Mouse (Mus musculus) lung, embryonic 16.5 days (tissue): ENCODE data around the gene Anxa1. TPM values are rescaled to one million over a fixed set of nuclear protein-coding genes. Genes with fewer than 3 reads are reported as not detected.
A peak's percentile ranks its signal among the peaks of the same experiment; 100 is the strongest.

Experiments
- ATAC-seq: fragments of 200-750 bp; cut with Nextera tagmentation; 2 replicates; pipeline ENCODE4 v1.8.0; 2017; ENCODE audit warnings: low read depth, mild to moderate bottlenecking, moderate library complexity
- H3K27ac ChIP-seq: fragments of 300-500 bp; sonication (generic); 2 replicates; pipeline ENCODE4 v1.5.1; 2014; ENCODE audit warnings: mild to moderate bottlenecking, control low read depth, low read length
- H3K27me3 ChIP-seq: fragments of 300-500 bp; sonication (generic); 2 replicates; pipeline ENCODE4 v1.6.1; 2014; ENCODE audit warnings: low read depth, low read length, mixed read lengths; ENCODE audit not compliant: control insufficient read depth, insufficient read depth
- H3K36me3 ChIP-seq: fragments of 300-500 bp; sonication (generic); 2 replicates; pipeline ENCODE4 v1.6.1; 2014; ENCODE audit warnings: low read length; ENCODE audit not compliant: control insufficient read depth, insufficient read depth
- H3K4me1 ChIP-seq: fragments of 300-500 bp; sonication (generic); replicated peaks from 2 replicates; pipeline ENCODE4 v1.6.1; 2014; ENCODE audit warnings: low read length, mixed read lengths; ENCODE audit not compliant: control insufficient read depth, insufficient read depth
- H3K4me2 ChIP-seq: fragments of 300-500 bp; sonication (generic); 2 replicates; pipeline ENCODE4 v1.6.1; 2014; ENCODE audit warnings: low read depth, low read length, control low read depth
- H3K4me3 ChIP-seq: fragments of 300-500 bp; sonication (generic); 2 replicates; pipeline ENCODE4 v1.5.1; 2014; ENCODE audit warnings: mild to moderate bottlenecking, low read length, control low read depth
- H3K9ac ChIP-seq: fragments of 300-500 bp; sonication (generic); 2 replicates; pipeline ENCODE4 v1.6.1; 2014; ENCODE audit warnings: low read length, control low read depth
- H3K9me3 ChIP-seq: fragments of 300-500 bp; sonication (generic); 2 replicates; pipeline ENCODE4 v1.6.1; 2016; ENCODE audit warnings: low read length; ENCODE audit not compliant: control insufficient read depth
- WGBS: fragments of 180-500 bp; shearing (Covaris S2); extraction: QIAGEN DNeasy Blood & Tissue Kit; methylation state at CpG from one replicate; pipeline ENCODE4 v1.1.7; 2014; 5-methylcytosine and 5-hydroxymethylcytosine counted together
- polyA plus RNA-seq: library from polyadenylated mRNA; unstranded; fragments of >200 nt; fragmentation: Nextera tagmentation; extraction: Ambion mirVana; gene quantifications from 2 replicates; pipeline ENCODE4 v1.2.1, GENCODE M21; 2015

Gene Anxa1
- 220 and 240 TPM in 2 replicates for polyA plus RNA-seq

DNA sequence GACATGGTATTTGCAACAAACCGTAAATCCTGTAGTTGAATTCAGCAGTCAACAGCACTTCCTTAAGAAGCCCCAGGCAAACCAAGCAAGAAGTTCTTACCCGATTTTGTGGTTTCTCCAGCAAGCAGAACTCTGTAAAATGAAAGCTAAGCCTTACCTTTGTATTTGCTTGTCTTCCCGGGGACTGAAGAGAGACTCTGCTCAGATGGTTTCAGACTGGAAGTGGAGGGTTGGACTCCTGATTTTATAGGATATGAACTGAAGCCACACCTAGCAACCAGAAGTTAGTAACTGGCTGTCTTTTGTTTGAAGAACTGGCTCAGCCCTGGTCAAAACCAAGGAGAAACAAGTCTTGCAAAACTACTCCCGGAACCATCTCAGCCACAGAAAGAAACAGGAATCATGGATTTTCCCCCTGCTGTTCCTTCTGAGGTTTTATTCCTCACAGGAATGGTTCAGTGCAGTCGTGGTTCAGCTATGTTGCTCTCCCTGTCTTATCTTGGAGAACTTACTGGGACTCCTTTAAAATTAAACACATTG lies at the start of gene Anxa1:
Anxa1 (minus strand) TSS at position 490 of the 540 bp plus-strand sequence.
- H3K36me3 ChIP-seq, result no peaks in the 10 kb centered on the region
- H3K9ac ChIP-seq, result peak within 1 kb of the TSS; percentile 54
- ATAC-seq, result peak; percentile 71
- H3K27ac ChIP-seq, result peak within 1 kb of the TSS; percentile 74
- 37% methylated on average over 5 of the region's 5 CpGs for WGBS
- H3K27me3 ChIP-seq, result no peaks in the 10 kb centered on the region
- peaks cover 3% of the 10 kb centered on the region; the same call in 1 of the 2 replicates for H3K4me1 ChIP-seq
- H3K4me3 ChIP-seq, result peak within 1 kb of the TSS; percentile 48
- H3K9me3 ChIP-seq, result no peaks in the 10 kb centered on the region
- H3K4me2 ChIP-seq, result peak within 1 kb of the TSS; percentile 44

DNA sequence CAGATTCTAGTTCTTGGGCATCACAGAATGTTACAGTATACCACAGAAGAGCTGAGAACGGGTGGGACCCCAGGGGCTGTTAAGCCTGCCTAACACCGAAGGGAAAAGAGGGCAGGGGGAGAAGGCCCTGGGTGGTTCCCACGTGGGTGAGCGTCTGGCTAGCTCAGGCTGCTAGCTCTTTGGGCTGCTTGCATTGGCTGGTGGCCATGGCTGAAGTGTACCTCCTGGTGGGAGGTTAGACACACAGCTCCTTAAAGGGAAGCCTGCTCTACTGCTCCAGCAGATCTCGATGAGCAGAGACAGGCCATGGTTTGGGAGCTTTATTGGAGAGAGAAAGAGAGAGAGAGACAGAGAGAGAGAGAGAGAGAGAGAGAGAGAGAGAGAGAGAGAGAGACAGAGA lies 46.3 kb upstream of the Anxa1 start:
- H3K4me2 ChIP-seq, result no peak overlapping the region
- no peak overlapping the region for H3K9ac ChIP-seq
- H3K36me3 ChIP-seq, result no peaks in the 10 kb centered on the region
- H3K27me3 ChIP-seq, result no peaks in the 10 kb centered on the region
- no peaks in the 10 kb centered on the region for H3K9me3 ChIP-seq
- WGBS, result 46% methylated on average over 5 of the region's 5 CpGs
- no peak overlapping the region for H3K27ac ChIP-seq
- H3K4me1 ChIP-seq, result no peaks in the 10 kb centered on the region
- no peak overlapping the region for H3K4me3 ChIP-seq
- peak; percentile 60 for ATAC-seq

DNA sequence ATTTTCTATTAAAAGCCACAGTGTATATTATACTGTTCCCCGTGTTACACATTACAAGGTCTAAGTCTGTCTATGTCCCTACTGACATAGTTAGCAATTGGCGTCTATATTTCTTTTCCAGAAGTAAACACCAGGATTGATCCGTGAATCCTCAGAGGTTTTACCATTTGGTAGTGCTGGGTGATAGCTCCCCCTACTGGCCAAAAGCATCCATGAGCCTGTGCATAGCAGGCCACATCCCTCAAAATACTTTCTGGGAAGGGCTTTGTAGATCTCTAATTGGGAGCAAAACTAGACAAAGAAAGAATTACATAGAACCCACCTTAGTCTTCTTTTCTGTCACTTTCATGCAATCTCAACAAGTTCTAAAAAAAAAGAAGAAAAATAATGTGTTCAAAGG lies 43.8 kb upstream of the Anxa1 start:
- no peak overlapping the region for H3K9ac ChIP-seq
- no peak overlapping the region for H3K27ac ChIP-seq
- H3K4me2 ChIP-seq, result no peak overlapping the region
- no peaks in the 10 kb centered on the region for H3K27me3 ChIP-seq
- ATAC-seq, result peak; percentile 71; the same call in 1 of the 2 replicates
- 5% methylated on average over 3 of the region's 3 CpGs for WGBS
- no peaks in the 10 kb centered on the region for H3K9me3 ChIP-seq
- H3K4me1 ChIP-seq, result no peaks in the 10 kb centered on the region
- H3K4me3 ChIP-seq, result no peak overlapping the region
- H3K36me3 ChIP-seq, result no peaks in the 10 kb centered on the region

DNA sequence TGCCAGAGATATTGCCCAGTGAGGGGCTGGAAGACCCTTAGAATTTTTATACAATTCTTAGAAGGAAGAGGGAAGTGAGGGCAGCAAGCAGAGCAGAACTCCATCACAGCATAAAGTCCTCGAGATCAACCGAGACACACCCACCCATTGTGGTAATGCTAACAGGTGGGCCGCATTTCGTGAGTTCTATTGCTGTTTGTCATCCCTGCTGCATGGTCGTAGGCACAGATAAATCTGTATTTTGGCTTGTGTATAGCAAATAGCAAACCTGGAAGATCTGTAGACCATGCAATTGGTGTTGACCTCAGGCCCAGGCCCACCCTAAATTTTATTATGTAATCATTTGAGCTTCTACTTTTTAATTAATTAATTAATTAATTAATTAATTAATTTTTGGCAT lies 43.2 kb upstream of the Anxa1 start:
- 83% methylated on average over 5 of the region's 5 CpGs for WGBS
- ATAC-seq, result no peak
- H3K9me3 ChIP-seq, result no peaks in the 10 kb centered on the region

DNA sequence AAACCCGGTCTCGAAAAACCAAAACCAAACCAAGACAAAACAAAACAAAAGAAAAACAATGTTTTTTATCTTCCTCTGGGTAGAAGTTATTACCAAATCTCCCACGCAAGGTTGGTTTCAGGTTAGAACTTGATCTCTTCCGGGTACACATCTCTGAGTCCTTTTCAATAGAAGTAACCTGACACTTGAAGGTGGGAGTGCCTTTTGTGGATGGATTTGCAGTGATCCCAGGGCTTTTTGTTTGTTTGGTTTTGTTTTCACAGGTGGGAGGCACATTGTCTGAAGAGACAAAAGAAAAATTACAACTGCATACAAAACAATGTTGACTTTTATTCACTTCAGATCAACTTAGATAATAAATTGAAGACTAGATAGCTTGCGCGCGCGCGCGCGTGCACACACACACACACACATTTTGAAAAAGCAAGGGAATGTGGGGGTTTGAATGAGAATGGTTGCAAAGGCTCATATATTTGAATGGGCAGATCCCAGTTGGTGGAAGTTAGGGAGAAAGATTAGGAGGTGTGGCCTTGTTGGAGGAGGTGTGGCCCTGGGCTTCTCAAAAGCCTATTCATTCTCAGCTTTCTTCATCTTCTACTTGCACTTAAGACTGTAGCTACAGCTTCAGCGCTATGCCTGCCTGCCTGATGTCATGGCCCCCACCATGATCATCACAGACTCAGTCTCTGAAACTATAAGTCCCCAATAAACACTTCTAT lies 35.9 kb upstream of the Anxa1 start:
- WGBS, result 70% methylated on average over 12 of the region's 12 CpGs
- H3K27ac ChIP-seq, result no peak overlapping the region
- H3K4me2 ChIP-seq, result no peak overlapping the region
- H3K4me1 ChIP-seq, result no peaks in the 10 kb centered on the region
- no peak for ATAC-seq
- no peaks in the 10 kb centered on the region for H3K36me3 ChIP-seq
- H3K9me3 ChIP-seq, result no peaks in the 10 kb centered on the region
- no peak overlapping the region for H3K4me3 ChIP-seq
- H3K27me3 ChIP-seq, result no peaks in the 10 kb centered on the region
- no peak overlapping the region for H3K9ac ChIP-seq

More for the DNA sequence above, 43.2 kb upstream of the Anxa1 start:
- H3K36me3 ChIP-seq, result no peaks in the 10 kb centered on the region
- H3K27me3 ChIP-seq, result no peaks in the 10 kb centered on the region
- no peak overlapping the region for H3K27ac ChIP-seq
- H3K4me1 ChIP-seq, result no peaks in the 10 kb centered on the region
- H3K9ac ChIP-seq, result no peak overlapping the region
- H3K4me2 ChIP-seq, result no peak overlapping the region
- no peak overlapping the region for H3K4me3 ChIP-seq

DNA sequence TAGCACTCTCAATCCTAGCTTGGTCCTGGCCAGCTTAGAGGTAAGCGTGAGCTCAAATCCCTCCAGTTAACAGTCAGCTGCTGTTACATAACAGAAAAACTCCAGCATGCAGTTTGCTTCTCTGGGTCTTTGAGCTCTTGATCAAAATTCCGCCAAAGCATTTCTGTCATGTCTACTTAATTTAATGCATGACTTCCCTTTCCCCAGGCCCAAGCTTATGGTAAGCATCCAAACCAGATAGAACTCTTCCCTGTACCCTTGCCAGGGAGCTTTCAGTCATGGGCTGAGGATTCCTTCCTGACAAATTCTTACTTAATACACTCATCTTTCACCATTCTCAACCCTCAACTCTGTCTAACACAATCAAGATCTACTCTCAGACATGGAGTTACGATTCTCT lies 20.5 kb upstream of the Anxa1 start:
- Histone ChIP-seq H3K9ac (no peak overlapping the region), H3K27ac (no peak overlapping the region), H3K9me3 (no peaks in the 10 kb centered on the region), H3K27me3 (no peaks in the 10 kb centered on the region), H3K4me2 (no peak overlapping the region), H3K4me1 (peaks cover 5% of the 10 kb centered on the region; the same call in 1 of the 2 replicates), H3K4me3 (no peak overlapping the region), H3K36me3 (no peaks in the 10 kb centered on the region)
- 89% methylated on average over 3 of the region's 3 CpGs for WGBS
- ATAC-seq, result no peak

DNA sequence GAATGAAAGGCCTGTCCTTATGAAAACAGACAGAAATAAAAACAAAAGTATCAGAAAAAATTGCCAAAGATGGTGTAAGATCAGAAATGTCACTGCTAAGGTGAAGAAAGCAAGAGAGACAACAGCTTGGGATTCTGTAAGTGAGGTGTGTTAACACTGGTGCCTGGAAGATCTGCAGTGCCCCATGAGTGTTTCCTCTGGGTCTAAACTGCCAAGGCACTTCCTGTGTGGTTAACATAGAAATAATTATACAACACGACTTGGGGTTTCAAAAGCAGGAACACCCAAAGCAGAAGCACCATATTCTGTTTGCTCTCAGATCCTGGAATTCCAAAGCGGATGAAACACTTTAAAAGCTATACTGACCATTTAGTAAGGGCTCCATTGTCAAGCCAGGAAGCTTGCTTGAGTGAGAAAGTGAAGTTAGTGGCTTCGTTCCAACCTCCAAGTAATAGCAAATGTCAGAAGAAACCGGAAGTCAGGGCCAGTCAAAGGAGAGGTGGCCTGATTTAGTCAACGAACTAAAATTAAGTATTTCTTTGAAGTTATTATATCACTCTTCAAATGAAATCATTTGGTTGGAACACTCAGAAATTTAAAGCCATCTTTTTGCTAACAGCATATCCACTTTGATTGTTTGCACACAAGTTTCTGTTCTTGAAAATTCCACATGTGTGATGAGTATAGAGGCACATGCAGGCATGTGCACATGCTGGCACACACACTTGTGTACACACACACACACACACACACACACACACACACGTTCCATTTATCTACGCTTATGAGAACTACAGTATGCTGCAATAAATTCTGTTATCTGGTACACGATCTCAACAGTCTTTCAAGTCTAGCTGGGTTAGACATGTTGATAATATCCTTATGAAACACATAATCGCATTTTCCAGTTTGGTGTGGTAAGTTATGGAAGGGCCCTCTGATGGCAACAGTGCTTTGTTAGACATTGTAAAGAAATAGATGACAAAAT lies 19.1 kb upstream of the Anxa1 start:
- H3K9me3 ChIP-seq, result no peaks in the 10 kb centered on the region
- no peak overlapping the region for H3K9ac ChIP-seq
- H3K4me1 ChIP-seq, result peaks cover 5% of the 10 kb centered on the region
- H3K4me3 ChIP-seq, result no peak overlapping the region
- no peaks in the 10 kb centered on the region for H3K27me3 ChIP-seq
- peak overlapping the region; percentile 53 for H3K27ac ChIP-seq
- 18% methylated on average over 9 of the region's 9 CpGs for WGBS
- peak; percentile 32; the same call in 1 of the 2 replicates for ATAC-seq
- H3K4me2 ChIP-seq, result no peak overlapping the region
- H3K36me3 ChIP-seq, result no peaks in the 10 kb centered on the region

DNA sequence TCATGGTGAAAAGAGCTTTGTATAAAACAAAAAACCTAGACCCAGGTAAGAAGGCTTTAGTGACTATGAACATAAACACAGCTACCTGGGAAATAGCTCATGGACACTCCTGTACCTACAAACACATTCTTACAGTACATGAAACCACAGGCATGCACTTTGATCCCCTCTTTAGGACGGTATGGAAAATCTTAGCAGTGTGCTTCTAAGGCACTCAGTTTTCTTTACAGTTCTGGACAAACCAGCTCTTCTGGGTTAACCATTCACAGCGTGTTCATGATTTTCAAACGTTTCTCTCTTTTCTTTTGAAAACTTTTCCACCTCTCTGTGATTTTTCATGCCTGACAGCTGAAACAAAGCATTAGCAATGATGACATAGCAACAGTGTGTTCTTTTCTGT lies 15.7 kb upstream of the Anxa1 start:
- WGBS, result 43% methylated on average over 3 of the region's 3 CpGs
- H3K27ac ChIP-seq, result peak overlapping the region; percentile 95
- ATAC-seq, result peak; percentile 93

DNA sequence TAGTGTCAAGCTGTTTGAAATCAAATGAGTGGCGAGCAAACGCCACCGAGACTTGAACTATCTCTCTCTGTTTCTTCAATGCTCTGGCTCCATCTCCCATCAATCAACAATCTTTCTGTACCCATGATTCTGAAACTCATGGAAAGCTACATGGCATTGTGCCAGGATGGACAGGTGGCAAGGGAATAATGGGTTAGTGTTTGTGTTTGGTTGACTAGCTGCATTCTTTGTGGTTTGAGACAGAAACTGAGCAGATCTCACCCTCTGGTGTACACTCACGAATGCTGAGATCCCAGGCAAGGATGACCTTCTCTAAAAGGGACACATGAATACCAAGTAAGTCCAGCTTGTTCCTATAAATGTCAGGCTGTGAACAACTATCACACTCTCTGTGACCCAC lies 14.3 kb upstream of the Anxa1 start:
- peak overlapping the region; percentile 66 for H3K27ac ChIP-seq
- peaks cover 6% of the 10 kb centered on the region for H3K4me1 ChIP-seq
- H3K4me3 ChIP-seq, result no peak overlapping the region
- H3K9me3 ChIP-seq, result no peaks in the 10 kb centered on the region
- no peak overlapping the region for H3K4me2 ChIP-seq
- 52% methylated on average over 4 of the region's 4 CpGs for WGBS
- H3K9ac ChIP-seq, result no peak overlapping the region
- no peak for ATAC-seq
- H3K27me3 ChIP-seq, result no peaks in the 10 kb centered on the region
- H3K36me3 ChIP-seq, result no peaks in the 10 kb centered on the region

More for the DNA sequence above, 15.7 kb upstream of the Anxa1 start:
- H3K9me3 ChIP-seq, result no peaks in the 10 kb centered on the region
- H3K9ac ChIP-seq, result no peak overlapping the region
- H3K36me3 ChIP-seq, result no peaks in the 10 kb centered on the region
- no peaks in the 10 kb centered on the region for H3K27me3 ChIP-seq
- H3K4me2 ChIP-seq, result no peak overlapping the region
- no peak overlapping the region for H3K4me3 ChIP-seq
- H3K4me1 ChIP-seq, result peaks cover 8% of the 10 kb centered on the region
